Mouse (Mus musculus) limb, embryonic 11.5 days (tissue): ENCODE measurements around the gene Scap. TPM values are rescaled to one million over a fixed set of nuclear protein-coding genes. Genes with fewer than 3 reads are reported as not detected.
"Not testable (repeated sequence)": the region's sequence is repeated elsewhere in the genome, so short reads cannot be mapped to it uniquely, and the experiment has no call there.

ENCODE experiments used
- ATAC-seq: fragments of 200-750 bp; cut with Nextera tagmentation; 2 replicates; pipeline ENCODE4 v1.8.0; 2017; ENCODE audit warnings: low read depth; ENCODE audit not compliant: insufficient number of reproducible peaks, low FRiP score, low TSS enrichment
- DNase-seq: peaks from one replicate; pipeline ENCODE4 v3.0.0-alpha.2; 2015; ENCODE audit warnings: low spot score
- H3K27ac ChIP-seq: fragments of 300-500 bp; sonication (generic); replicated peaks from 2 replicates; pipeline ENCODE4 v1.5.1; 2014; ENCODE audit warnings: low read depth, mild to moderate bottlenecking, low read length
- H3K27me3 ChIP-seq: fragments of 300-500 bp; sonication (generic); 2 replicates; pipeline ENCODE4 v1.6.1; 2014; ENCODE audit warnings: mild to moderate bottlenecking, low read length, mixed read lengths; ENCODE audit not compliant: control insufficient read depth, insufficient read depth
- H3K36me3 ChIP-seq: fragments of 300-500 bp; sonication (generic); 2 replicates; pipeline ENCODE4 v1.6.1; 2014; ENCODE audit warnings: mild to moderate bottlenecking, low read length, moderate library complexity, mixed read lengths; ENCODE audit not compliant: control insufficient read depth, insufficient read depth
- H3K4me1 ChIP-seq: fragments of 300-500 bp; sonication (generic); 2 replicates; pipeline ENCODE4 v1.6.1; 2014; ENCODE audit warnings: low read length, mixed read lengths; ENCODE audit not compliant: control insufficient read depth, insufficient read depth
- H3K4me2 ChIP-seq: fragments of 300-500 bp; sonication (generic); 2 replicates; pipeline ENCODE4 v1.6.1; 2014; ENCODE audit warnings: low read depth, mild to moderate bottlenecking, moderate library complexity; ENCODE audit not compliant: severe bottlenecking
- H3K4me3 ChIP-seq: fragments of 300-500 bp; sonication (generic); 2 replicates; pipeline ENCODE4 v1.5.1; 2014; ENCODE audit warnings: low read depth, low read length
- H3K9ac ChIP-seq: fragments of 300-500 bp; sonication (generic); 2 replicates; pipeline ENCODE4 v1.6.1; 2014; ENCODE audit warnings: mild to moderate bottlenecking, low read length
- H3K9me3 ChIP-seq: fragments of 300-500 bp; sonication (generic); 2 replicates; pipeline ENCODE4 v1.6.1; 2016; ENCODE audit warnings: low read length; ENCODE audit not compliant: control insufficient read depth
- WGBS: fragments of 180-500 bp; shearing (Covaris S2); extraction: QIAGEN DNeasy Blood & Tissue Kit; methylation state at CpG from one replicate; pipeline ENCODE4 v1.1.7; 2014; 5-methylcytosine and 5-hydroxymethylcytosine counted together
- polyA plus RNA-seq: library from polyadenylated mRNA; unstranded; fragments of >200 nt; fragmentation: Nextera tagmentation; extraction: Ambion mirVana; gene quantifications from 2 replicates; pipeline ENCODE4 v1.2.1, GENCODE M21; 2014

The Scap gene
- polyA plus RNA-seq, 1 experiment from 2014 or later = 22.1 TPM

- no peaks in the 10 kb centered on the region for H3K9me3 ChIP-seq
- no peak overlapping the region for H3K27ac ChIP-seq
- 34% methylated on average over 21 of the region's 21 CpGs for WGBS
- H3K4me2 ChIP-seq = no peak overlapping the region; the same call in 1 of the 2 replicates
- no peak overlapping the region for H3K9ac ChIP-seq
- ATAC-seq (peak; percentile 33; the same call in 1 of the 2 replicates), DNase-seq (no peak)
- no peak overlapping the region for H3K4me3 ChIP-seq
- H3K36me3 ChIP-seq = peaks cover 18% of the 10 kb centered on the region; the same call in 1 of the 2 replicates
- H3K4me1 ChIP-seq = no peaks in the 10 kb centered on the region
- no peaks in the 10 kb centered on the region for H3K27me3 ChIP-seq
Measured at GRCm38 (mm10) chr9:110380662-110381061, 47.6 kb downstream of the Scap start.

GRCm38 (mm10) chr9:110381292-110381691 lies 48.2 kb downstream of the Scap start:
- no peak overlapping the region for H3K4me3 ChIP-seq
- no peak overlapping the region for H3K27ac ChIP-seq
- no peak overlapping the region for H3K9ac ChIP-seq
- H3K4me2 ChIP-seq = no peak overlapping the region
- ATAC-seq (no peak), DNase-seq (no peak)
- H3K36me3 ChIP-seq = peaks cover 24% of the 10 kb centered on the region
- H3K9me3 ChIP-seq = no peaks in the 10 kb centered on the region
- H3K27me3 ChIP-seq = no peaks in the 10 kb centered on the region
- WGBS = 83% methylated on average over 12 of the region's 12 CpGs
- no peaks in the 10 kb centered on the region for H3K4me1 ChIP-seq

- DNase-seq = no peak
- no peak overlapping the region for H3K4me2 ChIP-seq
- no peak overlapping the region for H3K27ac ChIP-seq
- H3K9ac ChIP-seq = no peak overlapping the region
- H3K9me3 ChIP-seq = no peaks in the 10 kb centered on the region
- H3K36me3 ChIP-seq = peaks cover 40% of the 10 kb centered on the region
- no peak for ATAC-seq
- no peaks in the 10 kb centered on the region for H3K4me1 ChIP-seq
- WGBS = 91% methylated on average over 7 of the region's 7 CpGs
- no peaks in the 10 kb centered on the region for H3K27me3 ChIP-seq
- no peak overlapping the region for H3K4me3 ChIP-seq
Measured at GRCm38 (mm10) chr9:110384369-110384929, 51.4 kb downstream of the Scap start.

GRCm38 (mm10) chr9:110388011-110388410 lies 54.9 kb downstream of the Scap start:
- ATAC-seq (no peak), DNase-seq (no peak)
- 94% methylated on average over 7 of the region's 7 CpGs for WGBS
- H3K4me2 ChIP-seq = no peak overlapping the region
- H3K36me3 ChIP-seq = peaks cover 39% of the 10 kb centered on the region
- H3K9me3 ChIP-seq = no peaks in the 10 kb centered on the region
- no peaks in the 10 kb centered on the region for H3K4me1 ChIP-seq
- no peak overlapping the region for H3K9ac ChIP-seq
- no peak overlapping the region for H3K4me3 ChIP-seq
- H3K27me3 ChIP-seq = no peaks in the 10 kb centered on the region
- no peak overlapping the region for H3K27ac ChIP-seq

- no peak for ATAC-seq
- Histone ChIP-seq H3K4me2 (no peak overlapping the region), H3K27ac (no peak overlapping the region), H3K27me3 (no peaks in the 10 kb centered on the region), H3K36me3 (peaks cover 34% of the 10 kb centered on the region), H3K9me3 (no peaks in the 10 kb centered on the region), H3K9ac (no peak overlapping the region), H3K4me3 (no peak overlapping the region), H3K4me1 (no peaks in the 10 kb centered on the region)
- no peak for DNase-seq
- WGBS = 90% methylated on average over 3 of the region's 3 CpGs
Measured at GRCm38 (mm10) chr9:110390843-110391242, 57.8 kb downstream of the Scap start.

- H3K27ac ChIP-seq = no peak overlapping the region
- H3K36me3 ChIP-seq = peaks cover 15% of the 10 kb centered on the region
- no peak overlapping the region for H3K9ac ChIP-seq
- 92% methylated on average over 4 of the region's 4 CpGs for WGBS
- DNase-seq (no peak), ATAC-seq (no peak)
- H3K4me1 ChIP-seq = no peaks in the 10 kb centered on the region
- no peaks in the 10 kb centered on the region for H3K9me3 ChIP-seq
- no peak overlapping the region for H3K4me2 ChIP-seq
- H3K4me3 ChIP-seq = no peak overlapping the region
- no peaks in the 10 kb centered on the region for H3K27me3 ChIP-seq
Measured at GRCm38 (mm10) chr9:110393295-110393694, 60.2 kb downstream of the Scap start.

GRCm38 (mm10) chr9:110400650-110401049 lies 67.6 kb downstream of the Scap start:
- no peak overlapping the region for H3K9ac ChIP-seq
- H3K27me3 ChIP-seq = no peaks in the 10 kb centered on the region
- ATAC-seq (no peak), DNase-seq (no peak)
- no peaks in the 10 kb centered on the region for H3K36me3 ChIP-seq
- no peaks in the 10 kb centered on the region for H3K9me3 ChIP-seq
- H3K4me3 ChIP-seq = no peak overlapping the region
- H3K27ac ChIP-seq = no peak overlapping the region
- no peak overlapping the region for H3K4me2 ChIP-seq
- WGBS = 90% methylated on average over 5 of the region's 5 CpGs
- H3K4me1 ChIP-seq = no peaks in the 10 kb centered on the region

GRCm38 (mm10) chr9:110402731-110403130 lies 69.6 kb downstream of the Scap start:
- Histone ChIP-seq H3K9me3 (no peaks in the 10 kb centered on the region), H3K4me3 (no peak overlapping the region), H3K27ac (no peak overlapping the region), H3K4me2 (no peak overlapping the region), H3K36me3 (no peaks in the 10 kb centered on the region), H3K9ac (no peak overlapping the region), H3K27me3 (no peaks in the 10 kb centered on the region), H3K4me1 (peaks cover 6% of the 10 kb centered on the region)
- 96% methylated on average over 2 of the region's 2 CpGs for WGBS
- ATAC-seq (no peak), DNase-seq (no peak)

GRCm38 (mm10) chr9:110403240-110403639 lies 70.2 kb downstream of the Scap start:
- not testable (repeated sequence) for H3K4me2 ChIP-seq, H3K4me3 ChIP-seq, H3K27ac ChIP-seq, H3K4me1 ChIP-seq, DNase-seq, H3K36me3 ChIP-seq, H3K9ac ChIP-seq, ATAC-seq, H3K27me3 ChIP-seq, H3K9me3 ChIP-seq
- WGBS = 88% methylated on average over 4 of the region's 4 CpGs
